Mouse (Mus musculus): Measurements from ENCODE around the gene 4933430I17Rik.
"Not testable (repeated sequence)": the region's sequence is repeated elsewhere in the genome, so short reads cannot be mapped to it uniquely, and the experiment has no call there.

The 4933430I17Rik gene

DNA sequence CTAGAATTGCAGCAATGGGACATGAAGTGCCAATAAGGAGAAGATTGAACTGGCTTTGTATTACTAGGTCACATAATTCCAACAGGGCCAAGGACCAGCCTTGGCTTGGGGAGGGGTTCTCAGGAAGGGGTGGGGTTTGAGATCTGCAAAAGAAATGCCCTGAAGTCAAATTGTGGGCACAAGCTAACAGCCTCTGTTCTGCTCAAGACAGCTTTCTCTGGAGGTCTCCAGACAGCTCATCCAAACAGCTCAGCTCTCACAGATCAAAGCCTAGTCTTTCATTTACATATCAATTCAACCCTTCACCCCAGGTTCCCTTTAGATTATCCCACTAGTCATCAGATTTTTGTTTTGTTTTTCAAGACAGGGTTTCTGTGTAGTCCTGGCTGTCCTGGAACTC is 19.6 kb downstream of the 4933430I17Rik start:
- no peak for DNase-seq (ENCODE audit: low spot score)

DNA sequence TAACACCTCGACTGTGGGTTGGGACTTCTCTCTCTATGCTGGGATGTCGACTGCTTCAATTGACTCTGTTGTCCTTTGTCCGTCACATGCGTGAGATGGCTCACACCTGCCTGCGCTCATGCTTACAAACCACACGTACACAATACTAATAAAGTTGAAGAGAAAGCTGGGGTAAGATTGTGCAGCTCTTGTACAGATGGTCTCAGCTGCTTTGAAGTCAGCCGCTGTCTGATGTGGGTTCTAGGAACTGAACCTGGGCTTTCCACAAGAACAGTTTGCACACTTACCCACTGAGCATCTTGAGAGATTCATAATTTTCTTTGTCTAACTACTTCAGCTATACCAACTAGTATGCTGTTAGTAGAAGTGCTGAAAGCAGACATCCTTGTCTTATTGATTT is 26.8 kb downstream of the 4933430I17Rik start:
- no peak for DNase-seq (ENCODE audit: low spot score)

DNA sequence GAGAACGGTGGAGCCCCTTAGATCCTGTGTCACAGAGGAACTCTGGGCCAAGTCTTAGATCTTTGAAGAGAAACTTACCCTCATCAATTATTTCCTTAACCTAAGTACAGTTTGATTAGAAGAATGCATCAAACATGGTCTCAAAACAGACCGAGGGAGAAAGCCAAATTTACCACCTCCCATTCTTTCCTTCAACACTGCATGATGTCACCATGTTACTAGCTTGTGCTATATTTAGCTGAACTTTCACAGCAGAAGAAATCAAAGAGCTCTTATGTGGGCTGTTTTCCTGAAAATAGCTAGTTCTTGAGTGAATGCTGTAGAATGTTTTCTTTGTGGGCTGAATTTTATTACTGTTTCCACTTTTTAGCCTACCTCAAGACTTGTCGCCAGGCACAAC is 32.3 kb downstream of the 4933430I17Rik start:
- DNase-seq (ENCODE audit: low spot score) = no peak

DNA sequence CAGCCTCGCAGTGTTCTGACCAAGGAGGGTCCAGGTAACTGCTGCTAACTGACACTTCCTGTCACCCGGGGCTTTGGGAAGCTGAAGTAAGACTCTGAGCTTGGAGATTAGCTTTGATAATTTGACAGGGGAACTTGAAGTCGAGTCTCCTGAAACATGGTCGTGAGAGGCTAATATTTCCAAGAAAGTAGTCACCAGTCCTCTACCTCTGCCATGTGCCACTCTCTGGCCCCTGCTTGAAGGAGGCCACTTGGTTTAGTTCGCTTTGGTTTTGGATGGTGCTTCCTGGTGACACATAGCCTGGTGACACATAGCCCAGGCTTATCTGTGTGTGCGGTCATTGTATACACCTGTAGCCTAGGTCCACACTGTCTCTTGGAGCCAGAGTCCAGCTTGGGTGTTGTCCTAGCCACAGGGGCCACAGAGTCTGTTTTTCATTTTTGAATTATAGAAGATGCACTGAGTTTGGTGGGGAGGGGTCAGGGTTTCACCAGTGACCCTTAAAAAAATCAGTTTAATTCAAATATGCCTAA is 34.7 kb downstream of the 4933430I17Rik start, which contains the start of gene Rgs3:
TSS of gene Rgs3 (plus strand) at position 51 of the 533 bp plus-strand sequence.
- no peak for DNase-seq (ENCODE audit: low spot score)

DNA sequence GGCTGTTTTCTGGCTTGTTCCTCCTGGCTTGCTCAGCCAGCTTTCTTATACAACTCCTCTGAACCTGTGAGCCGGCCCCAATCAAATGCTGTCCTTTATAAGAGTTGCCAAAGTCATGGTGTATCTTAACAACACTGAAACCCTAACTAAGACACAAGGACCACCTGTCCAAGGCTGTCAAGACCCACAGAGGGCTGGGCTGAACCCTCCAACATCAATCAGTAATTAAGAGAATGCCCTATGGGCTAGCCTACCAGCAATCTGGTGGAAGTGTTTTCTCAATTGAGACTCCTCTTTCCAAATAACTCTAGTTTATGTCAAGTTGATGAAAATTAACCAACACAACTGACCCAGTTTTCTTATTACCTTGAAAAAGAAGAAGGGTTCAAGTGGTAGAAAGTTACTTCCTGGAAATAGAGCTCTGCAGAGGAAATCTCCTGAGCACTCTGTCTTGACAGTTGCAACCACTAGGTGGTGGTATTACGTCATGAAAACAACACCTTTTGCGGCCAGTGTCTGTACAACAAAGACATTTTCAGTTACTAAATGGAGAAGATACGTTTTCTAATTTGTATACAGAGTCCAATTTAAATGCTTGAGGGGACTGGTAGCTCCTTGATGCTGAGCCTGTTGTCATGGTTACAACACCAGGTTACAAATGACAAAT is 35.9 kb downstream of the 4933430I17Rik start:
- peak; percentile 26 for DNase-seq (ENCODE audit: low spot score)

DNA sequence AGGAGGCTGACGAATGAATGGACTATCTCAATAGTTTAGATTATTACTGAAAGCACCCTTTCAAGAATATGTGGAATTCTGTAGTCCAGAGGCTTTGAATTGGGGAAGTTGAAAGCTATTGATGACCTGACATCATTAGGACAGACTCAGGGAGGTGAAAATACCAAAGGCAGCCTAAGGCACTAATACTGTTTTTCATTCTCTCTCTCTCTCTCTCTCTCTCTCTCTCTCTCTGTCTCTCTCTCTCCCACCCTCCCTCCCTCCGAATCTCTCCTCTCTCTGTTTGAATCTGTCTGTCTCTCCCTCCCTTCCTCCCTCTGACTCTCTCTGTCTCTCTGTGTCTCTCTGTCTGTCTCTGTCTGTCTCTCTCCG is 36.4 kb downstream of the 4933430I17Rik start:
- DNase-seq (ENCODE audit: low spot score) = no peak

DNA sequence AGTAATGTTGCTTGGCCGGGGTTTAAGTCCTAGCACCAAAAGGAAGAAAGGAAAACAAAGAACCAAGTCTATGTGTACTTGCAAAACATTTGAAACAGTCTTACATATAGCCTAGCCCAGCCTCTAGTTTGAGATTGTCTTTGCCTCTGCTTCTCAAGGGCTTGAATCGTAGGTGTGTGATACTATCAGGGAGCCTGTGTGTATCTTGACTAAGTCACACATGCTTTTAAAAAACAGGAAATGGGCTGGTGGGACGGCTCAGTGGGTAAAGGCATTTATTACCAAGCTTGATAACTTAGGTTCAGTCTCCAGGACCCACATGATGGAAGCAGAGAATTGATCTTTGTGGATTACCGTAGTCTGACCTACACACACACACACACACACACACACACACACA is 36.8 kb downstream of the 4933430I17Rik start:
- no peak for DNase-seq (ENCODE audit: low spot score)

DNA sequence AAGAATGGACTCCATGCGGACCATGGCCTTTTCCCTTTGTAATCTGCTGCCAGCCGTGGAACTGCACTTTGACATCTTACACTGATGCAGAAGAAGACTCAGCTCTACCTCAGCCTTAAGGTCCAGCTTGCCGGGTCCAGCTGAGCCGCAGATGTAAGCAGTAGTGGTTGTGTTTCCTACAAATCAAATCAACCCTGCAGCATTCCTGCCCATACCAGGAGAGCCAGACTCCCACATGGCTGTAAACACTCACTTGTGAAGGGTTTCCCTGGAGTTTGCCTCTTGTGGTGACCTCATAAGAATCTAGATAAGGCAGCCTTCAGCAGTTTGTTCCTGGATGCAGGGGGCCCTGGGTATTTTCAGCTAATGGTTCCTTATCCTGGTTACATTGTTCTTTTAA is 41.4 kb downstream of the 4933430I17Rik start:
- no peak for DNase-seq (ENCODE audit: low spot score)

DNA sequence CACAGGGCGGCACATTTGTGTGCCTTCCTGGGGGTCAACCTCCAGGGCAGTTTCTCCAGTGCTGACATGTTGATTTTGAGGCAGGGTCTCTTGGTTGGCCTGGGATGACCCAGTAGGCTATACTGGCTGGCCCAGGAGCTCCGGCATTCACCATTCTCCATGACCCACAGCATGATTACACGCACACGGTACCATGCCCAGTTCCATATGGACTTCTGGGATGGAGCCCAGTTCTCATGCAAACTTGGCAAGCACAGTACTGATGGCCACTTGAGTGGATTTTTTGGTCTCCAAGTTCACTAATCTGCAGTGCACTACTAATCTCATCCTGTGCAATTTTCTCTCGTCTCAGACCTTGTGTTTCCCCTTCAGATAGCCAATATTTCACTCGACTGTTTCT is 42.5 kb downstream of the 4933430I17Rik start:
- DNase-seq (ENCODE audit: low spot score) = no peak

DNA sequence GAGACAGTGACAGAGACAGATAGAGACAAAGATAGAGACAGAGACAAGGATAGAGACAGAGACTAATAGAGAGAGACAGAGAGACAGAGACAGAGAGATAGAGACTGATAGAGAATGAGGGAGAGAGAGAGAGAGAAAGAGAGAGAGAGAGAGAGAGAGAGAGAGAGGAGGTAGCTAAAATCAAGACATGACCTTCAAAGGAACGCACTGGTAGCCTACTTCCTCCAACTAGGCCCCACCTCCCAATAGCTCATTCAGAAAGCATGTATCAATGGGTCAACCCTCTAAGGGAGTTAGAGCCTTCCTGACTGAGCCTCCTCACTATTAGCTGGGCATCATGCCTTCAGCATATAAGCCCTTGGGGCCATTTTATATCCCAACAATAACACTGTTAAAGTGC is 43.2 kb downstream of the 4933430I17Rik start:
- DNase-seq (ENCODE audit: low spot score) = no peak

DNA sequence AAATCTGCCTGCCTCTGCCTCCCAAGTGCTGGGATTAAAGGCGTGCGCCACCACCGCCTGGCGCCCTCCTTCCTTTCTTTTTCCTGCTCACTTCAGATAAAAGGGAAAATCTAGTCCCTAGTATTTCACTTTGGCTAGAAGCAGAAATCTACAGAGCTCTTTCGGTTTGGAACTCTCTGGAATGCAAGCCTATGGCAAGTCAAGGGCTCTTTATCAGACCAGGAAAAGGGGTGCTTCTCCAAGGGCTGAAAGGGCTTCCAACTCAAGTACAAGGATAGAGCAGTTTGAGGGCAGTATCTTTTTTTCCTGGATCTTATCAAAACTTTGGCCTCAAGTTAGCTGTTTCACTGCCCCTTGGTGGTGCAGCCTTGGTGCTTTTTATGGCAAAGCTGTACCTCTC is 44.4 kb downstream of the 4933430I17Rik start:
- DNase-seq (ENCODE audit: low spot score) = no peak

DNA sequence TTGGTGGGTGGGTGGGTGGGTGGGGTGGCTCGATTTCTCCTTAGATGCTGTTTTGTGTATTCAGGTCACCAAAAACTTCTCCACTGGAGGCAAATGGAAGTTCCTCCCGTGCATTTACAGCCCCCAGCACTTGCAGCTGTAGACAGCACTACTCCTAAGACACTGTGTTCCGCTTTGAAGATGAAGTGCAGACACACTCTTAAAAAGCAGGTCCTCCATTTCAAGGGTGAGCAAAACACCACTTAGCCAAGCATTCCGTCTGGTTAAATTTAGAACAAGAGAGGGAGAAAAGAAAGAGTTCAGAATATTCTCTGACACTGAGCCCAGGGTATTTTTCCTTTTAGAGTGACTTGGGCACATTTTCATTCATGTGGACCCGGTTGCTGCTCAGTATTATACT is 44.9 kb downstream of the 4933430I17Rik start:
- DNase-seq (ENCODE audit: low spot score) = no peak

DNA sequence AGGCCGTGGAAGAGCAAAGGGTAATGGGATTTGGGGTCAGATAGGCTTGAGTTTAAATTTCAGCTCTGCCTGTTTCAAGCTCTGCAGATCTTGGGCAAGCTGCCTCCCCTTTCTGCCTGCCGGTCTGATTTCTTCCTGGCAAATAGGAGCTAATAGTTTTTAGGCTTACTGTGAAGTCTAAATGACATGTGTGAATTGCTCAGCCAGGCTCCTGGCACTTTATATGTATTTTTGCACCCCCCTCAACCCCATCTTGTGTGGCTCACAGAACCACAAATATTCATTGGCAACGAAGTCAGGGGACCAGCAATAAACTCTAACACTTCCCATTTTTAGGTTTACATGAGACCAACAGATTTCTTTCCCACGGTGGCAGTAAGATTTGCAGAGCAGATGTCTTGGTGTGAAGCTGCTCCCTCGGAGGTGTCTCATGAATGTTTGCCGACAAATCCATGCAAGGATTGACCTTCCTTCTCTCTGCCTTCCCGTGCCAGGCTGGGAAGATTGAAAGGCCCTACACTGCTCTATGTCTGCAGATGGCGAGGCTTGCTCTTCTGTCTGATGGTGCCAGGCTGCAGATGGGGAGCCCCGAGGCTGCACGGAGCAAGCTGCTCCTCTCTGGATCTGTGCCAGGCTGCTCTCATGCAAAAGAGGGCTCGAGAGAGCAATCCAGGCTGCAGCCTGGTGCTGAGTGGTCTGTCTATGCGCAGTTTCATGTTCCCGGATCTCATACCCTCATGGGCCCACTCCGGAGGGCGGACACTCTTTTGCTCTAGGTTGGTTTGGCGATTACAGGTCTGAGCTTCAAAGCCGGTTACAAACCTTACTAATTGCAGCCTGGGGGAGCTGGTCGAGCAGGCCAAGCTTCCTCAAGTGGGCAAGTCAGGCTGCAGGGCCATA is 57.4 kb downstream of the 4933430I17Rik start:
- no peak for DNase-seq (ENCODE audit: low spot score)

DNA sequence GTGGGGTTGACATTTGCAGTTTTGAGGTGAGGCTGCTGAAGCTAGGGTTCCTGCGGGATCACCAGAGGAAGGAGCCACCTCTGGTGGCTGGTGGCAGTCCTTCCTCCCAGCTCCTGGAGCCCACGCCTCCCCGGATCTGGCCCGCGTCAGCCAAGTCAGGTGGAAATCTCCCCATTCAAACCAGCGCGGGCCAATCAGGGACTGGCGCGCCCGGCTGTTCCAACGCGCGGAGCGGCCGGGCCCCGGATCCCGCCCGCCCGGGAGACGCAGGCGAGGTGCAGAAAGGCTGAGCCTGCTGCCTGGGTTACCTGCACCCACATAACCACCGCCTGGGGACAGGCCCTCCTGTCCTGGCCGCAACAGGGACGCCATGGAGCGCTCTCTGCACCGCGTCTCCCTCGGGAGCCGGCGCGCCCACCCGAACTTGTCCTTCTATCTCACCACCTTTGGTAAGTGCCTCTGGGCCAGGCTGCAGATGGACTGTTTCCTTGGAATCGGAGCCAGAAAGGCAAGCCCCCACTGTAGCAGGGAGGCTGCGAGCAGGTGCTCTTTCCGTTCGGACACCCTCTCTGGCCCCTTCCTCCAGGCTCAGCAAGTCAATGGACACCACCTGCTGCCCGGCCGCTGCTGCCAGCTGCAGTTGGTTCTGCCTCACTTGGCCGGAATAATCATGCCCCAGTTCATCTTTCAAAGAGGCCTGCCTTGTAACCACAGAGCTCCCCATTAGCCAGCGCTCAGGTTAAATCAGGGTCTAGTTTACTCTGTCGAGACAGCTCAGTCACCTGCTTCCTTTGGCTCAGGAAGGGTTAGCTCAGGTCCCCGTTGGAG is 58.3 kb downstream of the 4933430I17Rik start:
- DNase-seq (ENCODE audit: low spot score) = no peak

DNA sequence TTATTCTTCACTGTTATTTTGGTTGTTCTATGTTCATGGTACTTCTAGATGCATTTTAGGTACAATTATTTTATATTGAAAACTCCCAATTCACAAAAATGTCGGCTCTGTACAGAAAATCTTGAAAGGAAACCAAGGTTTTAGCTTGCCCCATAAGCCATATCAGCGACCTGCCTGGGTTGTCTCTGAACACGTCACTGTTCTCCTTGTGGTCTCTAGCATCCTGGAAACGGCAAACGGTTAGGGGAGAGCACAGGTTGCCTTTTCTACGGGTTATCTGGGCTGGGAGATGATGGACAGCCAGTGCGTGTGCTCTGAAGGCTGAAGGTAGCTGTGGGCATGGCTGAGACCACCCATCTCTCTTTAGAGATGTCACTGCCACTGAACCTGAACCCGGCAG is 61.9 kb downstream of the 4933430I17Rik start:
- no peak for DNase-seq (ENCODE audit: low spot score)

DNA sequence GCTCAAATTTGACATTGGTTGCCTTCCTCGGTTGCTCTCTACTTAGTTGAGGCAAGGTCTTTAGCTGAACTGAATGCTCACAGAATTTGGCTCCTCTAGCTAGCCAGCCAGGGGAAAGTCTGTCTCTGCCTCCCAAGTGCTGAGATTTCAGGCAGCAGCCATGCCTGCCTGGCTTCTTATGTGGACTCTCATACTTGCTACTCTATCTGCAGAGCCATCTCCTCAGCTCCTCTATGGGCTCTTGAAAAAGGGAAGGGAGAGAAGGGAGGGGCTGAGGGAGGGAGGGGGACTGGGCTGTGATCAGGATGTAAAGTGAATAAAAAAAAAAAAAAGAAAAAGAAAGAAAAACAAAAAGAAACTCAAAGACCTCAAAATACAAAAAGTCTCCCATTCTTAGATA is 65.7 kb downstream of the 4933430I17Rik start:
- no peak for DNase-seq (ENCODE audit: low spot score)

DNA sequence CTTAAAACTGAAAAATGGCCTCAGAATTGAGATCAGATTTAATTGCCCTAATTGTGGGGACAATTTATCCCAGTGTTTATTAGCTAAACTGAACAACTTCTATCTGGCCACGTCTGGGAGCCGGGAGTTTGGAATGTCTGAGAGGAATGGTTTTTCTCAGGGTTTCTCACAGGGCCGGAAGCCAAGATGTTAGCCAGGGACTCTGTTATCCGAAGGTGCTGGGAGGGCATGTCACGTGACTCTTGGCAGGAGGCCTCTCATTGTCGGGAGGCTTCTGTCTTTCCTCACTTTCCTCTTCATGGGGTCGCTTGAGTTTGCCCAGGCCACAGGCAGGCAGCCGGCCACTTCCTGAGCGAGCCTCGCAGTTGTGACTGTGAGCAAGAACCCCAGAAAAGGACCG is 66.2 kb downstream of the 4933430I17Rik start:
- peak; percentile 25 for DNase-seq (ENCODE audit: low spot score)

DNA sequence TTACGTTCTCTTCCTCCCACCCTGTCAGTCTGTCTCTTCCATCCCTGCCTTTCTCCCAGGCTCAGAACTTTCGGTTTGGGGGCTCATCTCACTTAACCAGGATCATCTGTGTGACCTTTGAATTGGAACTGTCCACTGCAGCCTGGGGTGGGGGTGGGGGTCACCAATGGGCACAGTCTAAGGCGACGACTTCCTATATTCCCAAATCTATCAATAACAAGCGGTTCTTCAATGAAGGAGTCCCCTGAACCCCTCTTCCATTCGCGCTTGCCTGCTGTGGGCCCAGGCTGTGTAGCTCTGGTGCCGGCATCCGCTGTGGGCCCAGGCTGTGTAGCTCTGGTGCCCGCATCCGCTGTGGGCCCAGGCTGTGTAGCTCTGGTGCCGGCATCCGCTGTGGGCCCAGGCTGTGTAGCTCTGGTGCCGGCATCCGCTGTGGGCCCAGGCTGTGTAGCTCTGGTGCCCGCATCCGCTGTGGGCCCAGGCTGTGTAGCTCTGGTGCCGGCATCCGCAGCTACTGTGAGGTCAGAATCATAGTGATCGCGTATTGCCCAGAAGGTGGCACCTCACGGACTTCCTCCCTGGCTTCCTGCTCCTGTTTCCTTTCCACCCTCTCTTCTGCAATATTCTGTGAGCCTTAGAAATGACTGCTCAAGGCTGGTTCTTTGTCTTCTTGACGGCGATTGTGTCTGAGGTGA is 68.5 kb downstream of the 4933430I17Rik start:
- DNase-seq (ENCODE audit: low spot score) = not testable (repeated sequence)

DNA sequence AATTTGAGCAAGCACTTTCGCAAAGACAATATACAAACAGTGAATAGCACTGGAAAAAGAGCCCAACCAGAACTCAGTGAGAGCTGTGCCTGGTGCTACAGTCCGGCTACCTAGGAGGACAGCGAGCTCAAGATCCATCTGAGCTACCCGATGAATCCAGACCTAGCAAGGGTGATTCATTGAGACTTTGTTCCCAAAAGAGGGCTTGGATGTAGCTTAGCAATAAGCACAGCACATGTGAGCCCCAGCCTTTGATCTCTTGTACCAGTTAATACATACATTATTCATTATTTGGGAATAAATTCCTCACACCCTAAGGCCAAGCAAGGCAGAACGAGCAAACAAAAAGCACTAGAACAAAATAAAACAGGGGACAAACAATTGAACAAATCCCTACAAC is 69.3 kb downstream of the 4933430I17Rik start:
- no peak for DNase-seq (ENCODE audit: low spot score)

DNA sequence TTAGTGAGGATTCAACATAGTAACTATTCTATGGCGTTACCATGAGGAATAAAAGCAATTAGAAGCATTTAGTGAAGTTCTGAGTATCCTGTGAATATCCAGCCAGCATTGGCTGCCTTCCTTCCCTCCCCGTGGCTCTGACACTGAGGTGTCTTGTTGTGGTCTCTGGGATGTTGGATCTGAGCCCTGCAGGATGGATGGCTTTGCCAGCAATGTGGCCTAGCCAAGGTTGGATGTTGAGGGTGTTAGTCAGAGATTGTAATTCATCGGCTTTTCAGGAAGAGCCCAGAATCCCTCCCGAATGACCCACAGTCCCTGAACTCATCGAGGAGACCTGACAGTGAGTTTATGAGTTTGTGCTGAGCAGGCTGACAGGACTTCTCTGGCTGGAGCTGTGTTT is 70.9 kb downstream of the 4933430I17Rik start:
- no peak for DNase-seq (ENCODE audit: low spot score)
